Mouse (Mus musculus) embryonic facial prominence, embryonic 10.5 days (tissue): ENCODE data around the gene Mrps10. TPM values are rescaled to one million over a fixed set of nuclear protein-coding genes. Genes with fewer than 3 reads are reported as not detected.
"Not testable (repeated sequence)": the region's sequence is repeated elsewhere in the genome, so short reads cannot be mapped to it uniquely, and the experiment has no call there.

ENCODE experiments used
- DNase-seq: peaks from one replicate; pipeline ENCODE4 v3.0.0-alpha.2; 2017; ENCODE audit warnings: low spot score
- H3K27ac ChIP-seq: fragments of 300-500 bp; sonication (generic); replicated peaks from 2 replicates; pipeline ENCODE4 v1.5.1; 2016; ENCODE audit warnings: mild to moderate bottlenecking
- H3K27me3 ChIP-seq: fragments of 300-500 bp; sonication (generic); replicated peaks from 2 replicates; pipeline ENCODE4 v1.6.1; 2016; ENCODE audit warnings: low read depth, mild to moderate bottlenecking; ENCODE audit not compliant: poor library complexity, severe bottlenecking
- H3K36me3 ChIP-seq: fragments of 300-500 bp; sonication (generic); replicated peaks from 2 replicates; pipeline ENCODE4 v1.6.1; 2016; ENCODE audit warnings: mild to moderate bottlenecking, moderate library complexity
- H3K4me1 ChIP-seq: fragments of 300-500 bp; sonication (generic); 2 replicates; pipeline ENCODE4 v1.6.1; 2016
- H3K4me3 ChIP-seq: fragments of 300-500 bp; sonication (generic); 2 replicates; pipeline ENCODE4 v1.5.1; 2016; ENCODE audit warnings: mild to moderate bottlenecking, moderate library complexity
- H3K9me3 ChIP-seq: fragments of 300-500 bp; sonication (generic); 2 replicates; pipeline ENCODE4 v1.6.1; 2016; ENCODE audit warnings: mild to moderate bottlenecking
- WGBS: fragments of 180-500 bp; shearing (Covaris S2); methylation state at CpG from one replicate; pipeline ENCODE4 v1.1.7; 2016; 5-methylcytosine and 5-hydroxymethylcytosine counted together
- polyA plus RNA-seq: library from polyadenylated mRNA; unstranded; fragments of >200 nt; fragmentation: Nextera tagmentation; extraction: Ambion mirVana; gene quantifications from 2 replicates; pipeline ENCODE4 v1.2.1, GENCODE M21; 2016

Mrps10 gene
- polyA plus RNA-seq: 90.0 and 96.0 TPM in 2 replicates

GRCm38 (mm10) chr17:47368401-47369086 is at the start of gene Mrps10:
Mrps10 (plus strand) TSS chr17:47368887.
- whole genome bisulfite sequencing: 4% methylated on average over 35 of the region's 35 CpGs
- peaks cover 27% of the 10 kb centered on the region for H3K27me3 ChIP-seq
- H3K9me3 ChIP-seq: no peaks in the 10 kb centered on the region
- H3K4me1 ChIP-seq: peaks cover 15% of the 10 kb centered on the region
- DNase-seq: peak; percentile 92
- H3K27ac ChIP-seq: peak within 1 kb of the TSS; percentile 85
- peaks cover 16% of the 10 kb centered on the region for H3K36me3 ChIP-seq
- H3K4me3 ChIP-seq: peak within 1 kb of the TSS; percentile 79

GRCm38 (mm10) chr17:47318972-47319625 is 49.6 kb upstream of the Mrps10 start:
- H3K27ac ChIP-seq: no peak overlapping the region
- H3K4me1 ChIP-seq: peaks cover 22% of the 10 kb centered on the region
- no peaks in the 10 kb centered on the region for H3K9me3 ChIP-seq
- DNase-seq: no peak
- no peaks in the 10 kb centered on the region for H3K27me3 ChIP-seq
- H3K36me3 ChIP-seq: peaks cover 75% of the 10 kb centered on the region
- WGBS: 75% methylated on average over 20 of the region's 20 CpGs
- no peak overlapping the region for H3K4me3 ChIP-seq

GRCm38 (mm10) chr17:47319761-47320160 is 48.9 kb upstream of the Mrps10 start:
- H3K4me1 ChIP-seq: peaks cover 22% of the 10 kb centered on the region
- 92% methylated on average over 12 of the region's 12 CpGs for WGBS
- H3K27ac ChIP-seq: no peak overlapping the region
- H3K36me3 ChIP-seq: peaks cover 75% of the 10 kb centered on the region
- H3K27me3 ChIP-seq: no peaks in the 10 kb centered on the region
- no peak for DNase-seq
- H3K9me3 ChIP-seq: no peaks in the 10 kb centered on the region
- H3K4me3 ChIP-seq: no peak overlapping the region

DNA sequence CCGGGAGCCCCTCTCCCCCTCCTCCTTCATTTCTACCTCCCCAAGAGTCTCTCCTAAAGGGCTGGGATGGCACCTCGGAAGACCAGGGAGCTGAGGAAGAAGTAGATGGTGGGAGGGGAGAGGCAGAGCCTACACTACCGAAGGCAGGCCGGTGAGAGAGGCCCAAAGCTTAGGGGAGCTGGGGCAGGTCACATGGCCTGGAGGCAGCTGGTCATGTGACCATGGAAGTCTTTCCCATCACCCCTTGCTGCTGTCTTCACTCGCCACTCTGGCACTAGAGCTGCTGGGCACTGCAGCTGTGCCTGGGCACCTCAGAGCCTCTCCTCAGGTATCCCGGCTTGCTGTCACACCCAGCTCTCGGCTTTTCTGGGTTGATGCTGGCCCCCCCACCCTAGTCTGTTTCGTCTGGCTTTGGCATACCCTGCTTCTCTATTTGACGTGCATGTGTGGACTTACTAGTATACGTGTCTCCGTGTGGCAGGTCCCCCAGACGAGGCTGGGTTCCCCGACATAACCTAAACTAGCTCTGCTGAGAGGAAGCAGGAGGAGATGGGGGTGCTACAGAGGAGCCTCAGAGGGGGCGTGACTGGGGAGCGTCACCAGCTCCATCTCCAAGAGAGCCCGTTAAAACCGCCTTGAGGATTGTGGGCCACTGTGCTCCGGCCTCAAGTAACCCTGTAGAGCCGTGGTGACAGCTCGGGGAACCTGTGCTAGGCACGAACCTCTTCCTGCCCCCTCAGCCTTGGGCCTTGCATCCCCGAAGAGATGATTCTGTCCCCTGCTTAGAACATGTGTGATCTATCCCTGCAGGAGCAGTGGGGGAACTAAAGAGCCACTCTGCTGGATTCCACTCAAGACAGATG is 46.3 kb upstream of the Mrps10 start:
- H3K4me3 ChIP-seq: 0 out of 2 replicates have a peak overlapping the region, but pooled peaks have one; percentile 8
- H3K27ac ChIP-seq: peak overlapping the region; percentile 76
- H3K9me3 ChIP-seq: no peaks in the 10 kb centered on the region
- peaks cover 73% of the 10 kb centered on the region for H3K36me3 ChIP-seq
- H3K4me1 ChIP-seq: peaks cover 22% of the 10 kb centered on the region
- H3K27me3 ChIP-seq: no peaks in the 10 kb centered on the region
- 81% methylated on average over 22 of the region's 22 CpGs for WGBS
- DNase-seq: no peak

GRCm38 (mm10) chr17:47322991-47323295 is 45.7 kb upstream of the Mrps10 start:
- H3K27ac ChIP-seq: no peak overlapping the region
- H3K9me3 ChIP-seq: no peaks in the 10 kb centered on the region
- H3K4me3 ChIP-seq: no peak overlapping the region
- peaks cover 73% of the 10 kb centered on the region for H3K36me3 ChIP-seq
- H3K27me3 ChIP-seq: no peaks in the 10 kb centered on the region
- peaks cover 22% of the 10 kb centered on the region for H3K4me1 ChIP-seq
- no peak for DNase-seq
- 93% methylated on average over 6 of the region's 6 CpGs for WGBS

GRCm38 (mm10) chr17:47327559-47327958 is 41.1 kb upstream of the Mrps10 start:
- peaks cover 5% of the 10 kb centered on the region for H3K4me1 ChIP-seq
- 88% methylated on average over 12 of the region's 12 CpGs for WGBS
- no peak overlapping the region for H3K27ac ChIP-seq
- peaks cover 92% of the 10 kb centered on the region for H3K36me3 ChIP-seq
- DNase-seq: no peak
- H3K9me3 ChIP-seq: no peaks in the 10 kb centered on the region
- H3K4me3 ChIP-seq: no peak overlapping the region
- no peaks in the 10 kb centered on the region for H3K27me3 ChIP-seq

DNA sequence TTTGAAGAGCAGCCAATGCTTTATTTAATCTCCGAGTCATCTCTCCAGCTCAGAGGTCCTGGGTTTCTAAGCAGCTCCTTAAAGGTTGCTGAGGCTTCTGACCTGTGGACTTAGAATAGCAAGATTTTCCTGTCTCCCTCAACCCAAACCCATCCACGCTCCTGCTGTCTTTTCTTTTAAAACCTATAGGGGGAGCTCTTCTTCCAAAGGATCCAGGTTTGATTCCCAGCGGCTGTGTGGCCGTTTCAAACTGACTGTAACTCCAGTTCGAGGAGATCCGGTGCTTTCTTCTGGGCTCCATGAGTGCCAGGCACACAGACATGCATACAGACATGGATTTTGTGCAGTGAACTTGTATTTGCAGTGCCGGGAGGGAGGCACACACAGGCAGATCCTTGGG is 40.7 kb upstream of the Mrps10 start:
- WGBS: 69% methylated on average over 7 of the region's 7 CpGs
- peaks cover 88% of the 10 kb centered on the region for H3K36me3 ChIP-seq
- no peak for DNase-seq

DNA sequence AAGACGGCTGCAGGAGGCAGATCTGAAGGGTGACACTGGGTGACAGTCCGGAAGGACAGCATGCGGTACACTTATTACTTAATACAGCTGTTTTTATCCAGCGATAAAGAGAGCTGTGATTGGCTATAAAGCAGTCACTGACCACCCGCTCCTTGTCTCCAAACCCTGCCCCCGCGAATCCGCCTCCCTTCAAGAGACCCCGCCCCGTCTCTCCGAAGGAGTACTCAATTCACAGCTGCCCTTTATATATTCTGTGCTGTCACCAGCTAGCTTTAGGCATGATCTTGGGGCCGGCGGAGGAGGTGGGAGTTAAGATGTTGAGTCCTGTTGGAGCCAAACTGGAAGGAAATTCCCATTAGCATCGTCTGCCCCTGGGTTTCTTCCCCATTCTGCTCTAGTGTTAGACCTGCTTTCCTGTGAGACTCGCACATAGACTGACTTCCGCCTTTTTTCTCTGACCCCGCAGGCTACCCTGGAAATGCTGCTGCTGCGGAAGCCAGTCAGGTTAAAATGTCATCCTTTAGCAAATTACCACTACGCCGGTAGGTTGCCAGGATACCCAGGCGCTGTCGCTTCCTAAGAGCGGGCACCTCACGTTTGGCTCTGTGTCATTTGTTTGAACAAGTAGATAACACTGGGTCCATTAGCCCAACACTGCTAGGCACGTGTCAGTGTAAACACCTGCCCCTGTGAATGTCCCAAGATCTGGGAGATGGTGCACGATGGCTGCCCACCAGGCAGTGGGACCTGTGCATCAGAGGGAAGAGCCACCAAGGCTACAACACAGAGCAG is 39.9 kb upstream of the Mrps10 start:
- Histone ChIP-seq H3K4me1 (peaks cover 14% of the 10 kb centered on the region), H3K36me3 (peaks cover 80% of the 10 kb centered on the region), H3K9me3 (no peaks in the 10 kb centered on the region), H3K27me3 (no peaks in the 10 kb centered on the region), H3K4me3 (no peak overlapping the region), H3K27ac (no peak overlapping the region)
- 92% methylated on average over 26 of the region's 26 CpGs for WGBS
- no peak for DNase-seq

More for the DNA sequence above, 40.7 kb upstream of the Mrps10 start:
- H3K27ac ChIP-seq: no peak overlapping the region
- peaks cover 6% of the 10 kb centered on the region for H3K4me1 ChIP-seq
- no peaks in the 10 kb centered on the region for H3K27me3 ChIP-seq
- H3K4me3 ChIP-seq: no peak overlapping the region
- no peaks in the 10 kb centered on the region for H3K9me3 ChIP-seq

GRCm38 (mm10) chr17:47330616-47331015 is 38.1 kb upstream of the Mrps10 start:
- Histone ChIP-seq H3K4me3 (no peak overlapping the region), H3K36me3 (peaks cover 65% of the 10 kb centered on the region), H3K4me1 (peaks cover 22% of the 10 kb centered on the region), H3K27ac (no peak overlapping the region), H3K9me3 (no peaks in the 10 kb centered on the region), H3K27me3 (no peaks in the 10 kb centered on the region; the same call in 1 of the 2 replicates)
- no peak for DNase-seq
- 92% methylated on average over 9 of the region's 9 CpGs for WGBS

- H3K27ac ChIP-seq: no peak overlapping the region
- no peak overlapping the region for H3K4me3 ChIP-seq
- no peak for DNase-seq
- H3K27me3 ChIP-seq: no peaks in the 10 kb centered on the region; the same call in 1 of the 2 replicates
- no peaks in the 10 kb centered on the region for H3K9me3 ChIP-seq
- peaks cover 22% of the 10 kb centered on the region for H3K4me1 ChIP-seq
- peaks cover 65% of the 10 kb centered on the region for H3K36me3 ChIP-seq
- WGBS: 84% methylated on average over 12 of the region's 12 CpGs
These were observed 36.6 kb upstream of the Mrps10 start for GRCm38 (mm10) chr17:47332001-47332611.

- DNase-seq, H3K27ac ChIP-seq, H3K4me3 ChIP-seq, H3K27me3 ChIP-seq, H3K9me3 ChIP-seq: not testable (repeated sequence)
- Histone ChIP-seq H3K4me1 (peaks cover 22% of the 10 kb centered on the region), H3K36me3 (peaks cover 63% of the 10 kb centered on the region)
- WGBS: 61% methylated on average over 5 of the region's 5 CpGs
These were observed 36.0 kb upstream of the Mrps10 start for GRCm38 (mm10) chr17:47332664-47333063.
